Mouse (Mus musculus) v-Abl transformed pro-B cells (cell line): ENCODE data around the gene Pla2g4f.

Source experiments
- in situ Hi-C, 2 experiments: fragments of 400-800 bp; cut with MboI; formaldehyde crosslinking; loops; one replicate each; pipeline ENCODE4 v1.15.1; 2025; ENCODE audit not compliant: unreplicated experiment in 2 of 2

Pla2g4f gene

DNA sequence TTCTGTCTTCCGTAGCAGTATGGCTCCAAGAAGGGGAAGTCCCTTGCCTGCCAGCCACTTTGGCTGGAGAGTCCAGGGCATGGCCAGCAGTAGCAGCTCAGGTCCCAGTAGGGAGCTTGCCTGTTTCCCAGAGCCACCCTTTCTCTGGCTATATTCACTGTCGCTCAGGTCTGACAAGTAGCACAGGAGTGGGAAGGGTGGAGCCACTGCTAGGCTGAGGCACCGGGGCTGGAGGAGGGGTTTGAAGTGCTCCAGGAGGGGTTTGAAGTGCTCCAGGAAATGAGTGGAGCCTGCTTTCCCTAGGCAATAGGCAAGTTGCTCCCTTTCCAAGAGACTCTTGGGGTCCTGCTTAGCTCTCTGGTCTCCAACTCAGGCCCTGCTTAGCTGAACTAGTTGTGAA is at the start of gene Pla2g4f:
TSS of gene Pla2g4f (minus strand) at position 190 of the 400 bp plus-strand sequence.
- in situ Hi-C loops, result no loop called here

DNA sequence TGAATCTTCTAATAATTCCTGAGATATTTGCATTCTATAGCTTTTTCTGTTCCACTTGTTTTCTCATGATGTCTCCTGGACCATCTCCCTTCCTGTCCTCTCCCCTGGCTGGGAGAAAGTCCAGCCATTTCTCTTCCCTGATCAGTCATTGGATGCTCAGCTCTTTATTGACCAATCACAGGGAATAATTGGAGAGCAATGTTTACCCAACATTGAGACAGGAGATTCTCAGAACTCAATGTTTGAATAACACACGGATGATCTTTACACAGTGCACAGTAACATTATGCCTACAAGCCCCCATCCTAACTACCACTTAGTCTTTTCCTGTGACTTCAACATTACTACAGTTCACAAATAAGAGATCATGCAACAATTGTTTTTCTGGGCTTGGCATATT is 46.5 kb upstream of the Pla2g4f start:
- in situ Hi-C loops, result no loop called here

- in situ Hi-C loops, result no loop called here
Observed at GRCm38 (mm10) chr2:120352682-120353646, 39.0 kb upstream of the Pla2g4f start, which contains the start of gene Vps39. Gene Vps39 (minus strand): TSS chr2:120353137.

DNA sequence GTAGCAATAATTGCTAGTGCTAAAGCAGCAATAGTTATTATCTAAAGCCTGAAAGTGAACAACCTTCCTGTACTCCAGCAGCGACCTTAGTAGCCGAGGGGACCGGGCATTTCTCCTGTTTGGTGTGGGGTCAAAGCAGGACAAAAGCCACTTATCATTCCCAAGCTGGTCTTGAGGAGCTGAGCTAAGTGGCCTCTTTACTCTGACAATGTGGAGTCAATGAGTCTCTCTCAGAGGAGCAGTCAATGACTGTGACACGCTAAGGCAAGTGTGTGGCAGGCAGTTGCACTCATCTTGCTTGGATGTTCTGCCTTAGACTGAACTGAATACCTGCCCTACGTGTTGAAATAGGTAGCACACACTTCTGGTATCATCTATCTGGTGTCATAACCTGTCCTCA is 37.4 kb upstream of the Pla2g4f start:
- in situ Hi-C loops, result no loop called here

GRCm38 (mm10) chr2:120348120-120348519 is 34.2 kb upstream of the Pla2g4f start:
- in situ Hi-C loops, result no loop called here

DNA sequence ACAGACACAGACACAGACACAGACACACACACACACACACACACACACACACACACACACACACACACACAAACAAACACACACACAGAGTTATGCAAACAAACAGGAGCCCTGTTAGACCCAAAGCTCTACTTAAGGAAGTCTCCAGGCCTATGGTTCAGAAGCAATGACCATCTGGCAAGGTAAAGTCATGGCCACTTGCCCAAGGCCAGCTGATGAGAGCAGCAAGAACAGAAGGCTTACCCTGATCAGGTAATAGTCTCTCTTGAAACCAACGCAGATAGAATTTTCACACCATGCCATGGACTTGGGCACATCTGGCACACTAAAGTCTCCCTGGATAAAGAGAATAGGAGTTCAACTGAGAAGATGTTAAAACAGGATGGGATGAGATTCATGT is 27.8 kb upstream of the Pla2g4f start:
- in situ Hi-C loops, result no loop called here

- in situ Hi-C loops, result no loop called here
Observed at GRCm38 (mm10) chr2:120337886-120338285, 23.9 kb upstream of the Pla2g4f start.

- in situ Hi-C loops, result no loop called here
Observed at GRCm38 (mm10) chr2:120331575-120331974, 17.6 kb upstream of the Pla2g4f start.

DNA sequence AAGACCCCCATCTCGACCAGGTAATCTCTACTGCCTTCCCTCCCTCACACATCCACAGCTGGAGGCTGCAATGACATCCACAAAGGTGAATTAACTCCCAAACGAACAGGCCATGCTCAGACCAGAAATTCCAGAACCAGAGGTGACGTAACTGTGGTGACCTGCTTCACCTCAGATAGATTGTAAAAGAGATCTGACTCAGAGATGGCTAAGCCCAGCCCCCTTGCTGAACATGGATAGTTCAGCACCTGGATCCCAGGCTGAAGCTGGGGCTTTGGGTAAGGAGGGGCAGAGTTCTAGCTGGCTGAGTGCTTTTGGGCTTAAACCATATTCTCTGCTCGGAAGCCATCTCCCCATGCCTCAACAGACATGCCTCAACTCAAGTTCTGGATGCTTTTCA is 1.1 kb upstream of the Pla2g4f start:
- in situ Hi-C loops, result no loop called here

- in situ Hi-C loops, result no loop called here
Observed at GRCm38 (mm10) chr2:120314487-120314886, 522 bp upstream of the Pla2g4f start.

- in situ Hi-C loops, result no loop called here
Observed at GRCm38 (mm10) chr2:120312276-120312825, 1.6 kb downstream of the Pla2g4f start.

GRCm38 (mm10) chr2:120304113-120304512 is 9.9 kb downstream of the Pla2g4f start:
- in situ Hi-C loops, result no loop called here

DNA sequence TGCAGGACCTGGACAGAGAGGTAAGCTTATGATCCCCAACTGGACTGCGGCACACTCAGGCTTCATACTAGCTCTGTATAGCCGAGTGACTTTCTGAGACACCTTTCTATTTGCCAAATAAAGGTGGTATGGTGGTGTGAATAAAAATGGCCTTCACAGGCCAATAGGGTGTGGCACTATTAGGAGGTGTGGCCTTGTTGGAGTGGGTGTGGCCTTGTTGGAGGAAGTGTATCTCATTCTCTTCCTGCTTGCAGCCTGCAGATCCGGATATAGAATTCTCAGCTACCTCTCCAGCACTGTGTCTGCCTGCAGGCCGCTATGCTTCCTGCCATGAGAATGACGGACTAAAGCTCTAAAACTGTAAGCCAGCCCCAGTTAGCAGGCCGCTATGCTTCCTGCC is 12.9 kb downstream of the Pla2g4f start:
- in situ Hi-C loops, result no loop called here

DNA sequence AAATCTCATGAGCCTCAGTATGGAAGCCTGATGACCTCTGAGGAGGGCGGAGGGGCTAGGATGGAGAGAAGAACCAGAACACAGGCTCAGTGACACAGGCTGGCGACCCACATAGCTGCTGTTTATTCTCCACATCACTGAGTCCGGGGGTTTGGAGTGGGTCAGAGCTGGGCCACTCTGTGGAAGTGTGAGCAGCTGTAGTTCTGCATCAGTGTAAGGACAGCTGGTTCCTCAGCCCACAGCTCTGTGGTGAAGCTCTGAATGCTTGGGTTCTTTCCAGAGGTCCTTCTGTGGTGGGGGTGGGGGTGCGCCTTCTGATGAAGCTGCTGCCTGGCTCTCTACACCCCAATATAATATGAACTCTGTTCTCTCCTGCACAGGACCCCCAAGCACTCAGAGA is 14.1 kb downstream of the Pla2g4f start:
- in situ Hi-C loops, result no loop called here

DNA sequence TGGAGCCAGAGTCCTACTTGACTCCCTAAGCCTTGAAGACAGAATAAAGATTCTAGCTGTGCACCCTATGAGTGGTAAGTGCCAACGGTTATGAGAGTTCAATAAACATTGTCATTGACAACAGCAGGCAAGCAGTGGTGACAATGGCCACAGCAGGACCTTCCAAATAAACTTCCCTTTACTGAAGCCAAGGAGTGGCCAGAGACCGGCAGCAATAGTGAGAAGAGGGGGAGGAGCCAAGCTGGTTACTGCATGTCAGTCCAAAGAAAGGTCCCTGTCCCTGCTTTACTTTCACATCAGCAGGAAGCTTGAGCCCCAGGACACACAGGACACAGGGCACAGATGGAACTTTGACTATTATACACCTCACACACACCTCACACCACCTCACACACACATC is 17.8 kb downstream of the Pla2g4f start:
- in situ Hi-C loops, result no loop called here

DNA sequence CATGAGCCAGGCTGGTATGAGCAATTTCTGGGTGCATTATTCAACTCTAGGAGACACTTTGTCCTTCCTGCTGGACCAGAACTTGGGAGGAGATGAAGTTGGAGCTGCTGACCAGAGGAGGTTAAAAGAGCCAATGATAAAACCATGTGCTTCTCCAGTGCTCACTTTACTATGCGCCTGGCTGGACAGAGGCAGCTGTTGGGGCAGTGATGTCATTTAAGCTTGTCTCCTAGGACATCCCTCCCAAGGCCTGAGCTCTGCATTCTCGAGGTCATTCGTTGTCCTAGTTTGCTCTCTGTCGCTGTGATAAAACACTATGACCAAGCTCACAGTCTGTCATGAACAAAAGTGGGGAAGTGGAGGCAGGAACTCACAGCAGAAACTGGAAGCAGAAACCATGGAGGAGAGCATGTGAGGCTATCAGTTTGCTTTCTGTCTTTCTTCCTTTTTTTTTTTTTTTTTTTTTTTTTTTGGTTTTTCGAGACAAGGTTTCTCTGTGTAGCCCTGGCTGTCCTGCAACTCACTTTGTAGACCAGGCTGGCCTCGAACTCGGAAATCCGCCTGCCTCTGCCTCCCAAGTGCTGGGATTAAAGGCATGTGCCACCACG is 22.4 kb downstream of the Pla2g4f start:
- in situ Hi-C loops, result no loop called here

DNA sequence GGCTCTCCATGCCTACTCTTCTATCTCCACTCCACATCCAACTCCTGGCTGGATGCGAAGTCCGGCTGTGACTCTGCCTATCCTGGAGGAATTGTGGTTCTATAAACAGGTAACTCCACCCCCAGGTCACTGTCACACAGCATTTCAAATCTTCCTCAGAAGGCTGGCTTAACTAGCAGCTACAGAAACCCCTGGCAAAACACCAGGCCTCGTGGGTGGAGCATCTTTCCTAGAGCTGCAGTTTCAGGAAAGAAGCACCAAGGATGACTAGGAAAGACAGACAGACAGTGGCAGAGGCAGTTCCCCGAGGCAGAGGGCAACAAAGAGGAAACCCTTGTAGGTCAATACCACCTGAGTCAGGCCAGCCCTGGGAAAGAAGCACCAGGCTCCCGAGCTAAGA is 25.0 kb downstream of the Pla2g4f start, which contains the start of gene Pla2g4d:
TSS of gene Pla2g4d (minus strand) at position 203 of the 400 bp plus-strand sequence.
- in situ Hi-C loops, result loop anchor here in 1 of 2 experiments (5.0 to 10.0 kb wide), 2 partner anchors 212 to 304 kb away; no protein-coding TSS in a partner anchor

GRCm38 (mm10) chr2:120288401-120288800 is 25.6 kb downstream of the Pla2g4f start:
- in situ Hi-C loops, result loop anchor here in 1 of 2 experiments (5.0 to 10.0 kb wide), 2 partner anchors 211 to 304 kb away; no protein-coding TSS in a partner anchor

GRCm38 (mm10) chr2:120285639-120286038 is 28.3 kb downstream of the Pla2g4f start:
- in situ Hi-C loops, result loop anchor here in 1 of 2 experiments (5.0 to 10.0 kb wide), 2 partner anchors 208 to 301 kb away; no protein-coding TSS in a partner anchor

- in situ Hi-C loops, result loop anchor here (5.0 to 10.0 kb wide), 4 partner anchors 107 to 300 kb away; no protein-coding TSS in a partner anchor
Observed at GRCm38 (mm10) chr2:120284705-120285104, 29.3 kb downstream of the Pla2g4f start.

DNA sequence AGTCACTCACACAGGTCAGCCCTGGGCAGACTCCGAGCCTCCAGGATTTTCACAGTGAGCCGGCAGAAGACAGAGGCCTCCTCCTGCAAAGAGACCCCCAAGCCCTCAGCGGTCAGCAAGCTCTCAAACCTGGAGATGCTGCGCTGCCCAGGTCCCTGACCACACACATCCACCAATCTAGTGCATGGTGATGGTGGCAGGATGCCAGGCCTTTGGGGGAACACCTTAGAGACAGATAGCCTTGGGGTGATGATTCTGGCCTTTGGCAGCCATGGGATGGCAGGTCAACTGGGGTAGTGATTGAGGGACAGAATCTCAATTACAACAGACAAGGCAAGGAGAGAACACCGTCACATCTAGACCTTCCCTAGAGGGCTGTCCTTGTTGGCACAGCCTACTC is 29.9 kb downstream of the Pla2g4f start:
- in situ Hi-C loops, result loop anchor here (5.0 to 10.0 kb wide), 3 partner anchors 107 to 299 kb away; no protein-coding TSS in a partner anchor
